Mouse (Mus musculus): ENCODE measurements around the gene Zfp326. TPM values are rescaled to one million over a fixed set of nuclear protein-coding genes. Genes with fewer than 3 reads are reported as not detected.

Gene Zfp326
- polyA plus RNA-seq (2017; shearing (Covaris generic)) = 18.8 TPM

DNA sequence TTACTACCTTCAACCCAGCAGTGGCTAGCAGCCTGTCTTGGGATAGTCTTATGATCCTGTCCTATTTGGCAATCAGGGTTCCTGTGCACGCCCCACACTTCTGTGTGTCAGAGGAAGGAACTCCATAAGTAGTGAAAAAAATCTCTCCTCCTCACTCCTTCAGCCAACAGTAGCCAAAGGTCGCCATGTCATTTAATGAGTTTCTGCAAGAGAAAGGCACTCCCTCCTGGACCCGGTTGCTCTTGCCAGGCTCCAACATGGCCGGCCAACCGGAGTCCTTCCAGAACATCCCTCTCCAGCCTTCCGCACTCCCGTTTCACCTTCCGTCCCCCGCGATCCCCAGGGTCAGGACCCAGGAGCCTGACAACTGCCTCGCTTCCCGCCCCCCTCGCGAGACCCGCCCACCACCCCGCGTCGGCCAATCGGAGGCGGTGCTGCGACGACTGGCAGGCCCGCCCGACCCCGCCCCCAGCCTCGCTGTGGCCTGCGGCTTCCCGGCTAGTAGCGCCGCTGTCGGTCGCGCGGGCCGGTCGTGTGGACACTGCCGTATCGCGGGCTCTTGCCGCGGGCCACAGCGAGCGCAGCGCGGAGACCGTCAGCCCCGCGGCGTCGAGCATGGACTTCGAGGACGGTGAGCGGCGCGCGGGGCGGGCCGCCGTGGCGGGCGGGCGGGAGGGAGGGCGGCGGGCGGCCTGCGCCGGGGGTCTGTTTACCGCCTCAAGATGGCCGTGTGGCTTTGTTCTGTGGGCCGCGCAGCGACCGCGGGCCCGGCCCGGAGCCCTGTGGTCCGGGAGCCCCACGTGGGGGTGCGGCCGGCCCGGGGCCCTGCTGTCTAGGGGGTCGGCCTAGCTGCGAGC lies at the start of gene Zfp326:
Gene Zfp326 (plus strand): TSS at position 498 of the 857 bp plus-strand sequence.

Other genes with a start within 250 kb of the Zfp326 start
- 16.7 TPM for gene Lrrc8d, start 176.6 kb upstream of the Zfp326 start, polyA plus RNA-seq (2017; shearing (Covaris generic))

All from activated CD4-positive, CD25-positive, alpha-beta regulatory T cell, adult 9 weeks (primary cell).